Mouse (Mus musculus) MEL (cell line): ENCODE measurements around the gene Snx29. TPM values are rescaled to one million over a fixed set of nuclear protein-coding genes. Genes with fewer than 3 reads are reported as not detected.

Experiments used
- DNase-seq: peaks from one replicate; pipeline ENCODE4 v3.0.0; 2011; ENCODE audit warnings: low read depth, low spot score
- H3K27ac ChIP-seq: 2 replicates; pipeline ENCODE4 v1.5.1; 2012; ENCODE audit warnings: low read depth, mild to moderate bottlenecking, control low read depth, low read length, moderate library complexity; ENCODE audit not compliant: control insufficient read depth
- H3K27me3 ChIP-seq, 2 experiments: fragments of 150-350 bp in 1 of 2; sonication (generic) in 1 of 2; 2 replicates each; pipeline ENCODE4 v1.6.1; 2012; ENCODE audit warnings: low read length in 2 of 2, mild to moderate bottlenecking in 2 of 2, improper control_type of control experiment in 1 of 2, moderate library complexity in 1 of 2; ENCODE audit not compliant: insufficient read depth in 2 of 2, control insufficient read depth in 1 of 2
- H3K36me3 ChIP-seq, 2 experiments: 2 replicates each; pipeline ENCODE4 v1.6.1; 2012 to 2014; ENCODE audit warnings: low read length in 2 of 2, improper control_type of control experiment in 1 of 2, inconsistent platforms in 1 of 2, mild to moderate bottlenecking in 1 of 2; ENCODE audit not compliant: insufficient read depth in 2 of 2, control insufficient read depth in 1 of 2
- H3K4me1 ChIP-seq, 2 experiments: fragments of 150-350 bp in 1 of 2; sonication (generic) in 1 of 2; 2 replicates each; pipeline ENCODE4 v1.6.1; 2012; ENCODE audit warnings: low read length in 2 of 2, improper control_type of control experiment in 1 of 2, mild to moderate bottlenecking in 1 of 2; ENCODE audit not compliant: insufficient read depth in 2 of 2, control insufficient read depth in 1 of 2
- H3K4me3 ChIP-seq, 2 experiments: fragments of 150-350 bp in 1 of 2; sonication (generic) in 1 of 2; 2 replicates each; pipeline ENCODE4 v1.5.1; 2012; ENCODE audit warnings: low read depth in 2 of 2, low read length in 2 of 2, mild to moderate bottlenecking in 2 of 2, moderate library complexity in 2 of 2, control low read depth in 1 of 2, improper control_type of control experiment in 1 of 2; ENCODE audit not compliant: control insufficient read depth in 1 of 2, insufficient read depth in 1 of 2
- H3K79me2 ChIP-seq: 2 replicates; pipeline ENCODE4 v1.6.1; 2012; ENCODE audit warnings: mild to moderate bottlenecking, low read length, moderate library complexity; ENCODE audit not compliant: control insufficient read depth, poor library complexity, insufficient read depth
- H3K9ac ChIP-seq: 2 replicates; pipeline ENCODE4 v1.6.1; 2012; ENCODE audit warnings: low read depth, mild to moderate bottlenecking, control low read depth, low read length, moderate library complexity; ENCODE audit not compliant: control insufficient read depth, poor library complexity, severe bottlenecking
- H3K9me3 ChIP-seq: fragments of 150-350 bp; sonication (generic); replicated peaks from 2 replicates; pipeline ENCODE4 v1.6.1; 2012; ENCODE audit warnings: mild to moderate bottlenecking, low read length, improper control_type of control experiment, moderate library complexity; ENCODE audit not compliant: insufficient read depth
- BHLHE40 ChIP-seq: IDR thresholded peaks from 2 replicates; pipeline ENCODE4 v1.6.1; 2012; ENCODE audit warnings: low read depth, mild to moderate bottlenecking, inconsistent platforms, low read length, improper control_type of control experiment, borderline replicate concordance
- CHD2 ChIP-seq: IDR thresholded peaks from 2 replicates; pipeline ENCODE4 v1.6.1; 2011; ENCODE audit warnings: low read length, improper control_type of control experiment
- CTCF ChIP-seq, 3 experiments: IDR thresholded peaks in 2 of 3; conservative IDR thresholded peaks in 1 of 3; 2 replicates each; pipeline ENCODE4 v1.5.1; 2011 to 2012; ENCODE audit warnings: low read length in 3 of 3, low read depth in 2 of 3, mild to moderate bottlenecking in 2 of 3, improper control_type of control experiment in 1 of 3, inconsistent platforms in 1 of 3, mixed read lengths in 1 of 3, moderate library complexity in 1 of 3; ENCODE audit not compliant: control insufficient read depth in 1 of 3, insufficient read depth in 1 of 3, poor library complexity in 1 of 3, severe bottlenecking in 1 of 3
- ELF1 ChIP-seq: IDR thresholded peaks from 2 replicates; pipeline ENCODE4 v1.6.1; 2014; ENCODE audit warnings: low read depth, mild to moderate bottlenecking, inconsistent platforms, low read length, improper control_type of control experiment, moderate library complexity
- EP300 ChIP-seq, 2 experiments: IDR thresholded peaks; 2 replicates each; pipeline ENCODE4 v1.6.1; 2011; ENCODE audit warnings: improper control_type of control experiment in 2 of 2, low read length in 2 of 2, low read depth in 1 of 2, mild to moderate bottlenecking in 1 of 2
- GABPA ChIP-seq: IDR thresholded peaks from 2 replicates; pipeline ENCODE4 v1.6.1; 2012; ENCODE audit warnings: low read depth, mild to moderate bottlenecking, inconsistent platforms, low read length, improper control_type of control experiment, moderate library complexity
- GATA1 ChIP-seq: IDR thresholded peaks from 2 replicates; pipeline ENCODE4 v1.6.1; 2011; ENCODE audit warnings: low read depth, low read length, improper control_type of control experiment
- JUND ChIP-seq: IDR thresholded peaks from 2 replicates; pipeline ENCODE4 v1.6.1; 2011; ENCODE audit warnings: low read depth, mild to moderate bottlenecking, improper control_type of control experiment, low read length
- MAFK ChIP-seq: IDR thresholded peaks from 2 replicates; pipeline ENCODE4 v1.6.1; 2011; ENCODE audit warnings: low read depth, mild to moderate bottlenecking, low read length, improper control_type of control experiment, borderline replicate concordance
- MAX ChIP-seq: IDR thresholded peaks from 2 replicates; pipeline ENCODE4 v1.6.1; 2011; ENCODE audit warnings: low read length, improper control_type of control experiment
- MAZ ChIP-seq: IDR thresholded peaks from 2 replicates; pipeline ENCODE4 v1.6.1; 2012; ENCODE audit warnings: low read depth, mild to moderate bottlenecking, inconsistent platforms, low read length, improper control_type of control experiment
- MEF2A ChIP-seq: IDR thresholded peaks from 2 replicates; pipeline ENCODE4 v1.6.1; 2014; ENCODE audit warnings: low read depth, mild to moderate bottlenecking, inconsistent platforms, low read length, improper control_type of control experiment; ENCODE audit not compliant: poor library complexity, insufficient replicate concordance, severe bottlenecking; ENCODE audit errors: extremely low read depth
- MYC ChIP-seq: IDR thresholded peaks from 2 replicates; pipeline ENCODE4 v1.6.1; 2011; ENCODE audit warnings: low read depth, mild to moderate bottlenecking, low read length, improper control_type of control experiment, moderate library complexity
- POLR2A ChIP-seq, 2 experiments: IDR thresholded peaks; 2 replicates each; pipeline ENCODE4 v1.6.1; 2011 to 2012; ENCODE audit warnings: low read length in 2 of 2, mild to moderate bottlenecking in 2 of 2, control low read depth in 1 of 2, improper control_type of control experiment in 1 of 2, low read depth in 1 of 2, moderate library complexity in 1 of 2; ENCODE audit not compliant: control insufficient read depth in 1 of 2, insufficient read depth in 1 of 2, poor library complexity in 1 of 2
- POLR2AphosphoS5 ChIP-seq: IDR thresholded peaks from 2 replicates; pipeline ENCODE4 v1.6.1; 2012; ENCODE audit warnings: low read depth, borderline replicate concordance, mild to moderate bottlenecking, inconsistent platforms, low read length, moderate library complexity, mixed read lengths
- RAD21 ChIP-seq: IDR thresholded peaks from 2 replicates; pipeline ENCODE4 v1.6.1; 2011; ENCODE audit warnings: mild to moderate bottlenecking, low read depth, low read length, improper control_type of control experiment
- SMC3 ChIP-seq: IDR thresholded peaks from 2 replicates; pipeline ENCODE4 v1.6.1; 2011; ENCODE audit warnings: low read depth, low read length, improper control_type of control experiment
- TAL1 ChIP-seq: IDR thresholded peaks from 2 replicates; pipeline ENCODE4 v1.6.1; 2012; ENCODE audit warnings: mild to moderate bottlenecking, inconsistent platforms, low read length, moderate library complexity, mixed read lengths
- TCF12 ChIP-seq: IDR thresholded peaks from 2 replicates; pipeline ENCODE4 v1.6.1; 2014; ENCODE audit warnings: low read depth, mild to moderate bottlenecking, inconsistent platforms, low read length, improper control_type of control experiment, moderate library complexity
- UBTF ChIP-seq: IDR thresholded peaks from 2 replicates; pipeline ENCODE4 v1.6.1; 2012; ENCODE audit warnings: low read depth, mild to moderate bottlenecking, inconsistent platforms, low read length, improper control_type of control experiment, moderate library complexity, borderline replicate concordance; ENCODE audit not compliant: insufficient read depth
- ZC3H11A ChIP-seq: IDR thresholded peaks from 2 replicates; pipeline ENCODE4 v1.6.1; 2012; ENCODE audit warnings: low read depth, mild to moderate bottlenecking, inconsistent platforms, low read length, improper control_type of control experiment
- ZMIZ1 ChIP-seq: IDR thresholded peaks from 2 replicates; pipeline ENCODE4 v1.6.1; 2012; ENCODE audit warnings: low read depth, mild to moderate bottlenecking, inconsistent platforms, low read length, improper control_type of control experiment, moderate library complexity
- ZNF384 ChIP-seq: IDR thresholded peaks from 2 replicates; pipeline ENCODE4 v1.6.1; 2012; ENCODE audit warnings: low read depth, mild to moderate bottlenecking, inconsistent platforms, low read length, improper control_type of control experiment
- polyA plus RNA-seq, 2 experiments: library from polyadenylated mRNA; stranded (reverse) in 1 of 2; unstranded in 1 of 2; fragments of >175 nt in 1 of 2; fragments of >200 nt in 1 of 2; gene quantifications; 2 replicates each; pipeline versions ENCODE4 v1.2.1 to v1.2.4; 2012; ENCODE audit warnings: low replicate concordance in 2 of 2, low read depth in 1 of 2; ENCODE audit not compliant: insufficient read length in 2 of 2, insufficient read depth in 1 of 2, missing spikeins in 1 of 2
- total RNA-seq: library from RNA; depleted of rRNA; stranded (reverse); fragments of 300-350 nt; gene quantifications from 2 replicates; pipeline ENCODE4 v1.2.3, GENCODE M21; 2012

Gene Snx29
- total and polyA plus RNA-seq, 3 experiments, result 0.72 to 0.73 TPM; not detected in 1

GRCm38 (mm10) chr16:11450626-11451025, 127.9 kb downstream of the Snx29 start:
- DNase-seq, result no peak
- Histone ChIP-seq H3K4me1 (peaks cover under 1 to 4% of the 10 kb centered on the region in 2 experiments; a peak in 2 of 4 replicates), H3K4me3 (no peak overlapping the region), H3K79me2 (no peaks in the 10 kb centered on the region), H3K27me3 (no peaks in the 10 kb centered on the region), H3K36me3 (peaks cover 0 to 2% of the 10 kb centered on the region in 2 experiments; a peak in 2 of 4 replicates), H3K9me3 (no peaks in the 10 kb centered on the region), H3K27ac (no peak overlapping the region), H3K9ac (no peak overlapping the region)
- TF ChIP-seq MAFK (no peak), MYC (no peak), TCF12 (no peak), ELF1 (no peak)

GRCm38 (mm10) chr16:11454871-11455270, 132.2 kb downstream of the Snx29 start:
- no peak overlapping the region for H3K9ac ChIP-seq
- no peak overlapping the region for H3K27ac ChIP-seq
- H3K36me3 ChIP-seq, result peaks cover 0 to 14% of the 10 kb centered on the region in 2 experiments; a peak in 2 of 4 replicates
- no peaks in the 10 kb centered on the region for H3K27me3 ChIP-seq
- H3K4me1 ChIP-seq, result peaks cover 8 to 19% of the 10 kb centered on the region in 2 experiments
- no peak for DNase-seq
- H3K9me3 ChIP-seq, result no peaks in the 10 kb centered on the region
- no peak overlapping the region for H3K4me3 ChIP-seq
- no peaks in the 10 kb centered on the region for H3K79me2 ChIP-seq
- TF ChIP-seq RAD21 (no peak), JUND (no peak), ZNF384 (no peak), ZMIZ1 (no peak), GATA1 (no peak), MYC (no peak), MAZ (no peak), MAFK (no peak), POLR2A (IDR thresholded peaks at IDR 0.05; ENCODE audit: control insufficient read depth in 1 of 2, insufficient read depth in 1 of 2, low read depth in 1 of 2, low read length in 2 of 2, poor library complexity in 1 of 2) (no peak)

- Histone ChIP-seq H3K4me3 (peak overlapping the region in 1 of 2 experiments; percentile 21; a peak in 1 of 4 replicates), H3K9me3 (no peaks in the 10 kb centered on the region), H3K9ac (peak overlapping the region; percentile 68), H3K27me3 (no peaks in the 10 kb centered on the region), H3K36me3 (peaks cover 0 to 14% of the 10 kb centered on the region in 2 experiments; a peak in 2 of 4 replicates), H3K27ac (peak overlapping the region; percentile 96), H3K79me2 (no peaks in the 10 kb centered on the region), H3K4me1 (peaks cover 8 to 19% of the 10 kb centered on the region in 2 experiments)
- DNase-seq, result no peak
- no peak for TF ChIP-seq UBTF
- no peak for TF ChIP-seq MEF2A
- no peak for TF ChIP-seq MAX
- no peak for TF ChIP-seq GATA1
- TF ChIP-seq TCF12, result 0 out of 2 replicates have a peak, but pooled peaks have one; percentile 2
- TF ChIP-seq ELF1, result no peak
- TF ChIP-seq CTCF (IDR thresholded peaks at IDR 0.05 in 2 of 3, conservative IDR thresholded peaks at IDR 0.05 in 1 of 3; ENCODE audit: control insufficient read depth in 1 of 3, insufficient read depth in 1 of 3, low read depth in 2 of 3, low read length in 3 of 3, poor library complexity in 1 of 3, severe bottlenecking in 1 of 3), result peak; percentile 15 to 45 (median 36); a peak in 4 of 6 replicates
- TF ChIP-seq TAL1, result no peak
- TF ChIP-seq MAFK, result no peak
- TF ChIP-seq GABPA, result no peak
- peak; percentile 39; the same call in 1 of the 2 replicates for TF ChIP-seq SMC3
- TF ChIP-seq ZMIZ1, result no peak
- TF ChIP-seq EP300 (IDR thresholded peaks at IDR 0.05; ENCODE audit: low read depth in 1 of 2, low read length in 2 of 2), result no peak
- TF ChIP-seq BHLHE40, result no peak
- TF ChIP-seq ZC3H11A, result no peak
- TF ChIP-seq POLR2AphosphoS5, result no peak
- peak; percentile 42 for TF ChIP-seq RAD21
- TF ChIP-seq CHD2, result no peak
These were observed 132.9 kb downstream of the Snx29 start for GRCm38 (mm10) chr16:11455545-11456140.
